Mouse (Mus musculus): ENCODE data around the gene Atp8b5. TPM values are rescaled to one million over a fixed set of nuclear protein-coding genes. Genes with fewer than 3 reads are reported as not detected.
A peak's percentile ranks its signal among the peaks of the same experiment; 100 is the strongest.

The Atp8b5 gene
- polyA plus RNA-seq, 1 experiment: 0.11 TPM

DNA sequence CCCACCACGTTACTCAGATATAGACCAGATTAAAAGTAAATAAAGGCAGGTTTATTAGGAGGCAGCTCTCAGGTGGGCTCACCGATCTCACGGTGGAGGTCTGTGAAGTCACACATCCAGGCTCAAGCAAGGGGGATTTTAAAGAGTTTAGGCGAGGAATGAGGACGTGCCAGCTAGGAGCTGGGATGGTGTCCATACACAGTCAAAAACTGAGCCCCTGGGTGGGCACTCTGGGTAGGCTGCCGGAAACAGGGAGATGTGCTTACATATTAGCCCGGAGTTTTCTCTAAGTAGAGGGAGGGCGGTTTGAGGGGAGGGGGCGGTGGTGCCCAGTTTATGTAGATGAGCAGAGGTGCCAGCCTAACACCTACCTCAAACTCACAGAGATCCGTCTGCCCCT, 114.0 kb downstream of the Atp8b5 start:
- no peaks in the 10 kb centered on the region for H3K36me3 ChIP-seq (ENCODE audit: control insufficient read depth, insufficient read depth, low read length)
- H3K4me3 ChIP-seq (ENCODE audit: low read depth, low read length): peak overlapping the region; percentile 75
- H3K27ac ChIP-seq (ENCODE audit: insufficient read depth, low read depth, low read length): peak overlapping the region; percentile 65; the same call in 1 of the 2 replicates
- H3K4me1 ChIP-seq (ENCODE audit: control insufficient read depth, insufficient read depth, insufficient read length, low read length): peaks cover 3% of the 10 kb centered on the region
- H3K27me3 ChIP-seq (ENCODE audit: control insufficient read depth, insufficient read depth, low read length): no peaks in the 10 kb centered on the region
- TF ChIP-seq POLR2A (IDR thresholded peaks at IDR 0.05; ENCODE audit: low read depth, low read length) (no peak), CTCF (IDR thresholded peaks at IDR 0.05; ENCODE audit: extremely low read depth, insufficient read length, insufficient replicate concordance, low read depth, low read length) (no peak)
- WGBS: 31% methylated on average over 10 of the region's 10 CpGs

DNA sequence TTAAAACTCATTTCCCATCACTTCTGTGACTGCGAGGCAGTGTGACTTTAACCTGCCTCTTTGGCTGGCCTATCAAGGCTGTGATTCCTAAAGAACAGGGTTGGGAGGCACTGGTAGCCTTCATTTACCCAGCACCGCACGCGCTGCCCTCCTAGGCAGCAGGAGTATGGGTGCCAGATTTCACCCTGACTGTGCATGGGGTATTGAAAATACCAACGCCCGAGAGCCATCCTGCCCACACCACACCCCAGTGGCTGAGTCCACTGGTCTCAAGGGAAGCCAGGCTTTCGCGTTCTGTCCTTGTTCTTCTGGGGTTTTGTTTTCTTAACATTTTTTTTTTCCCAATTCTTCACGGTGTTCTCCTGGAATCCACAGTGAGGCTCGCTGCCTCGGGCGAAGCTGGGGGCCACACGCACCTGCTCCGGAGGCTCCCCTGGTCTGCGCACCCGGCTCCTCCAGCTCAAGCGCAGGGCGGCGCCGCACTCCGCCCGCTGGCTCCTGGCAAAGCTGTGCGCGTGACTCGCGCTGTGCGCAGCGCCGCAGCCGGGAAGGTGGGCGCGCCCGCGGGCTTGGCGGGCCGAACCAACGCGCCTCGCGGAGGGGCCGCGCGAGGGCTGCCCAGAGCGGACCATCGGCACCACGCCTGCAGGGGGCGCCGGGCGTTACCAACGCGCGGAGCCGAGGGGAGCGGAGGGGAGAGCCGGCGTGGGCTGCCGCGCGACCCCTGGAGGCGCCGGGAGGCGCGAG, 114.6 kb downstream of the Atp8b5 start, which contains the start of gene Rusc2:
Gene Rusc2, plus strand, starts transcription at position 572 of the 747 bp plus-strand sequence.
- H3K27ac ChIP-seq (ENCODE audit: insufficient read depth, low read depth, low read length): peak within 1 kb of the TSS; percentile 78
- no peaks in the 10 kb centered on the region for H3K36me3 ChIP-seq (ENCODE audit: control insufficient read depth, insufficient read depth, low read length)
- TF ChIP-seq CTCF (IDR thresholded peaks at IDR 0.05; ENCODE audit: extremely low read depth, insufficient read length, insufficient replicate concordance, low read depth, low read length) (peak; percentile 5; the same call in 1 of the 2 replicates), POLR2A (IDR thresholded peaks at IDR 0.05; ENCODE audit: low read depth, low read length) (peak; percentile 42)
- peaks cover 3% of the 10 kb centered on the region for H3K4me1 ChIP-seq (ENCODE audit: control insufficient read depth, insufficient read depth, insufficient read length, low read length)
- under 1% methylated on average over 63 of the region's 63 CpGs for WGBS
- H3K4me3 ChIP-seq (ENCODE audit: low read depth, low read length): peak within 1 kb of the TSS; percentile 75
- H3K27me3 ChIP-seq (ENCODE audit: control insufficient read depth, insufficient read depth, low read length): no peaks in the 10 kb centered on the region

DNA sequence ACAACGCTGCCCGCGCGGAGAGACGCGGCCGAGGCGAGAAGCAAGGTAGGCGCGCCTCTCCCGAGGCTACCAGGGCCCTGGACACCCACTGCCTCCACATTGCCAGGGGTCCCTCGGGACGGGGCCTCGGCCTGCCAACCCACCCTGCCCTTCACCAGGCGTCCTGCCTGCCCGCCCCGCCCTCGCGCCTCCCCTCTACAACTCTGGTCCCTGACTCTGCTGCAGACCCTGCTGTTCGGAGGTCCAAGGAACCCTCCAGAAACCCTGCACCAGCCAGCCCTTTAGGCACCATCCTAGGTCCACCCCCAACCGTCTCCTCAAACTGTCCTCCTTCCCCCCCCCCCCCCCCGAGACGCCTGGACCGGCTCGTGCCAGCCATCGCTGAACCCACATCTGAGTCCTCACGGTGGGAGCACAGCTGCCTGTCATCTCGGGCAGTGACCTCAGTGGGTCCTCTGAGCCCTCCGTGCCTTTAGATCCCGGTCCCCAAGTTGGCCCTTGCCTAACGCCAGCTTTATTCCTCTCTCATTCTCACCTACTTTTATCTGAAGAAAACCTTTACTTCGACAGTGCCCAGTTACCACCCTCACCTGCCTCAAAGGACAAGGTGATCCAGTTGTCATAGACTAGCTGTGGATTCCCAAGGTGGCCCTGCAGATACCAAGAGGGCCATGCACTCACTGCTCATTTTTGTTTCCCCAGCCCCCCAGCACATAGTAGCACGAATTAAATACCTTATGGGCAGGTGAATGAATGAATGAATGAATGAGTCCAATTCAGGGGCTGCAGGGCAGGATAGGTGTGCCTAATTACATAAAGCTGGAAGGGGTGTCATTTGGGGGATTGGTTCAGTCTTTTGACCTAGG, 115.4 kb downstream of the Atp8b5 start:
- no peak for TF ChIP-seq CTCF (IDR thresholded peaks at IDR 0.05; ENCODE audit: extremely low read depth, insufficient read length, insufficient replicate concordance, low read depth, low read length)
- no peaks in the 10 kb centered on the region for H3K27me3 ChIP-seq (ENCODE audit: control insufficient read depth, insufficient read depth, low read length)
- peak overlapping the region; percentile 75 for H3K4me3 ChIP-seq (ENCODE audit: low read depth, low read length)
- peaks cover 3% of the 10 kb centered on the region for H3K4me1 ChIP-seq (ENCODE audit: control insufficient read depth, insufficient read depth, insufficient read length, low read length)
- 4% methylated on average over 31 of the region's 33 CpGs for WGBS
- H3K36me3 ChIP-seq (ENCODE audit: control insufficient read depth, insufficient read depth, low read length): no peaks in the 10 kb centered on the region
- peak overlapping the region; percentile 78 for H3K27ac ChIP-seq (ENCODE audit: insufficient read depth, low read depth, low read length)

DNA sequence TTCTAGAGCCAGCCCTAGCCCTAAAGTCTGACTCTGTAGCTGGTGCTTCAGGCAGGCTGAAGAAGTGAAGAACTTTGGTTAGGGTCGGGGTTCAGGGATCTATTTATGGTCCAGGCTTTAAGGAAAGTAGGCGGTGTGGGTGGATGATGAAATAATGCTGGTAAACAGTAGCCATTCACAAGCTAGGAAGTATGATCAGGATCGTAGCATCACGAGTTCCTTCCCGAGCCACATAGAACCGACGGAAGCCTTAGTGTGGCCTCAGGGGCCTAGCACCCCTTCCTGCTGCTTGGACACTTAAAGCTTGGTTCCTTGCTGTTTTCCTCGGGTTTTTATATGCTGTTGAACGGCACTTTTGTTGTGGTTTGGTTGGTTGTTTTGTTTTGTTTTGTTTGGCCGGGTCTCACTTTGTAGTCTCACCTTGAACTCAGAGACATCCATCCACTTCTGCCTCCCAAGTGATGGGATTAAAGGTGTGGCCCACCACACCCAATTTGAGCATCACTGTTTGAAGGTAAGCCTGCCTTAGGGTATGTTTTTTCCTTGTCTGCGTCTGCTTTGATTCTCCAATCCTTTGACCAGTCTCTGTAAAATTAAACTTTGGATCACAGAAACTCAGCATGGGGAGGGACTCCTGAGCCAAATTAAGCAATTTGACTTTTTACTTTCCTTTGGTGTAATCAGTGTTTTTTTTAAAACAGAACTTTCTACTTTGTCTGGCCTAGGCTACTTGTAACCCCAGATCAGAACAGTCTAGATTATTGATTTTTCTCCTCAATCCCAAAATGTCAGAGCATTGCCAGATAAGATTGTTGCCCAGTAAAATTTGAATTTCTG, 116.5 kb downstream of the Atp8b5 start:
- TF ChIP-seq POLR2A (IDR thresholded peaks at IDR 0.05; ENCODE audit: low read depth, low read length): no peak
- no peak for TF ChIP-seq CTCF (IDR thresholded peaks at IDR 0.05; ENCODE audit: extremely low read depth, insufficient read length, insufficient replicate concordance, low read depth, low read length)
- Histone ChIP-seq H3K27me3 (ENCODE audit: control insufficient read depth, insufficient read depth, low read length) (no peaks in the 10 kb centered on the region), H3K4me3 (ENCODE audit: low read depth, low read length) (peak overlapping the region; percentile 27; the same call in 1 of the 2 replicates), H3K36me3 (ENCODE audit: control insufficient read depth, insufficient read depth, low read length) (no peaks in the 10 kb centered on the region), H3K4me1 (ENCODE audit: control insufficient read depth, insufficient read depth, insufficient read length, low read length) (peaks cover 3% of the 10 kb centered on the region), H3K27ac (ENCODE audit: insufficient read depth, low read depth, low read length) (peak overlapping the region; percentile 50)
- WGBS: 43% methylated on average over 11 of the region's 11 CpGs

DNA sequence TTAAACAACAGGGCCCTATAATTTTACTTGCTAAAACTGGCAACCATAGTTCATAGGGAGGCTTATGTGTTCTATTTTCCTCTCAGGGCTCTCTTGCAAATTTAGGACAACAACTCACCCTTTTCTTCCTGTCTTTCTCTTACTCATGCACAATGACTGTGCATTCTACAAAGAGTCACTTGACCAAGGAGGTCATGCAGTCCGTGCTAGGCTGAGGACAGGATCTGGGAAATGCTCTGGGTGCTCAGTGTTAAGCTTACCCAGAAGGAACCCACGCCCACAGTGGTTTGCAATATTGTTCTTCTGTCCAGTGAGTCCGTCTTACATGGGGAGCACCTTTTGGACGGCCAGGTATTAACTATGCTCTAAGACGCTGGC, 117.1 kb downstream of the Atp8b5 start:
- 85% methylated on average over 5 of the region's 5 CpGs for WGBS
- no peak overlapping the region; the same call in 1 of the 2 replicates for H3K27ac ChIP-seq (ENCODE audit: insufficient read depth, low read depth, low read length)
- H3K4me1 ChIP-seq (ENCODE audit: control insufficient read depth, insufficient read depth, insufficient read length, low read length): peaks cover 3% of the 10 kb centered on the region
- no peaks in the 10 kb centered on the region for H3K27me3 ChIP-seq (ENCODE audit: control insufficient read depth, insufficient read depth, low read length)
- TF ChIP-seq POLR2A (IDR thresholded peaks at IDR 0.05; ENCODE audit: low read depth, low read length) (no peak), CTCF (IDR thresholded peaks at IDR 0.05; ENCODE audit: extremely low read depth, insufficient read length, insufficient replicate concordance, low read depth, low read length) (no peak)
- H3K4me3 ChIP-seq (ENCODE audit: low read depth, low read length): no peak overlapping the region
- H3K36me3 ChIP-seq (ENCODE audit: control insufficient read depth, insufficient read depth, low read length): no peaks in the 10 kb centered on the region

DNA sequence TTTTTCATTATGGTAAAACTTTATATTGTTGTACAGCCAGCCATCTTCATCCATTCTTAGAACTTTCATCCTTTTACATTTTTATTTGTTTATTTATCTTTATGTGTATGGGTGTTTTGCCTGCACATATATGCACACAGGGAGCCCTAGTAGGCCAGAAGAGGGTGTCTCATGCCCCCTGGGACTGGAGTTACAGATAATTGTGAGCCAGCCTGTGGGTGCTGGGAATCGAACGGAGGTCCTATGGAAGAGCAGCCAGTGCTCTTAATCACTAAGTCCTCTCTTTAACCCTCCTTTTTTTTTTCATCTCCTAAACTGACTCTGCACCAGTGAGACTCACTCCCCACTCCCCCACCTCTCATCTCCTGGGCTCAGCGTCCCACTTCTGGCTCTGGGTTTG, 117.6 kb downstream of the Atp8b5 start:
- Histone ChIP-seq H3K36me3 (ENCODE audit: control insufficient read depth, insufficient read depth, low read length) (no peaks in the 10 kb centered on the region), H3K27ac (ENCODE audit: insufficient read depth, low read depth, low read length) (0 out of 2 replicates have a peak overlapping the region, but pooled peaks have one; percentile 43), H3K4me3 (ENCODE audit: low read depth, low read length) (no peak overlapping the region), H3K4me1 (ENCODE audit: control insufficient read depth, insufficient read depth, insufficient read length, low read length) (peaks cover 3% of the 10 kb centered on the region), H3K27me3 (ENCODE audit: control insufficient read depth, insufficient read depth, low read length) (no peaks in the 10 kb centered on the region)
- TF ChIP-seq CTCF (IDR thresholded peaks at IDR 0.05; ENCODE audit: extremely low read depth, insufficient read length, insufficient replicate concordance, low read depth, low read length): no peak
- TF ChIP-seq POLR2A (IDR thresholded peaks at IDR 0.05; ENCODE audit: low read depth, low read length): no peak
- whole genome bisulfite sequencing: 83% methylated on average over 3 of the region's 3 CpGs
